Mouse (Mus musculus): Measurements from ENCODE around the gene Tarbp2.

- TF ChIP-seq POLR2A (IDR thresholded peaks at IDR 0.05; ENCODE audit: insufficient read depth, low read length) (no peak), CTCF (IDR thresholded peaks at IDR 0.05; ENCODE audit: low read depth, low read length) (no peak), EP300 (IDR thresholded peaks at IDR 0.05; ENCODE audit: insufficient read depth, low read depth, low read length) (no peak)
These were observed 1.1 kb upstream of the Tarbp2 start, which contains the start of gene Map3k12 for GRCm38 (mm10) chr15:102516728-102517404.
